Mouse (Mus musculus): ENCODE data around the gene Fnip2. TPM values are rescaled to one million over a fixed set of nuclear protein-coding genes. Genes with fewer than 3 reads are reported as not detected.

Gene Fnip2
- polyA plus RNA-seq (2014; fragmentation: Nextera tagmentation; extraction: Ambion mirVana), result 7.5 and 9.7 TPM in 2 replicates

- peak within 1 kb of the TSS; percentile 73 for H3K27ac ChIP-seq (ENCODE audit: low read depth, low read length)
- peak within 1 kb of the TSS; percentile 87 for H3K4me2 ChIP-seq
- H3K4me1 ChIP-seq (replicated peaks; ENCODE audit: control insufficient read depth, insufficient read depth, low read length), result peaks cover 24% of the 10 kb centered on the region
- H3K27me3 ChIP-seq (replicated peaks; ENCODE audit: control insufficient read depth, insufficient read depth, low read length), result no peaks in the 10 kb centered on the region
- H3K36me3 ChIP-seq (ENCODE audit: control insufficient read depth, insufficient read depth, low read length), result no peaks in the 10 kb centered on the region
- DNase-seq (ENCODE audit: low spot score) (peak; percentile 94), ATAC-seq (replicated peaks; ENCODE audit: low FRiP score) (peak; percentile 95)
- H3K9me3 ChIP-seq (ENCODE audit: control insufficient read depth, low read length), result no peaks in the 10 kb centered on the region
- peak within 1 kb of the TSS; percentile 79 for H3K4me3 ChIP-seq (ENCODE audit: low read depth, low read length)
- WGBS, result under 1% methylated on average over 54 of the region's 55 CpGs
- peak within 1 kb of the TSS; percentile 95 for H3K9ac ChIP-seq (ENCODE audit: low read depth, low read length)
These were observed at the start of gene Fnip2 for GRCm38 (mm10) chr3:79567703-79568362. Fnip2 (minus strand) TSS chr3:79567796.

GRCm38 (mm10) chr3:79609886-79610285, 42.3 kb upstream of the Fnip2 start:
- no peaks in the 10 kb centered on the region for H3K4me1 ChIP-seq (replicated peaks; ENCODE audit: control insufficient read depth, insufficient read depth, low read length)
- no peak overlapping the region for H3K4me3 ChIP-seq (ENCODE audit: low read depth, low read length)
- no peak overlapping the region for H3K27ac ChIP-seq (ENCODE audit: low read depth, low read length)
- H3K9ac ChIP-seq (ENCODE audit: low read depth, low read length), result no peak overlapping the region
- no peaks in the 10 kb centered on the region for H3K27me3 ChIP-seq (replicated peaks; ENCODE audit: control insufficient read depth, insufficient read depth, low read length)
- H3K4me2 ChIP-seq, result no peak overlapping the region
- 86% methylated on average over 2 of the region's 2 CpGs for WGBS
- DNase-seq (ENCODE audit: low spot score) (no peak), ATAC-seq (replicated peaks; ENCODE audit: low FRiP score) (no peak)
- peaks cover 24% of the 10 kb centered on the region for H3K36me3 ChIP-seq (ENCODE audit: control insufficient read depth, insufficient read depth, low read length)
- H3K9me3 ChIP-seq (ENCODE audit: control insufficient read depth, low read length), result no peaks in the 10 kb centered on the region

- no peak for ATAC-seq (replicated peaks; ENCODE audit: low FRiP score)
- H3K4me2 ChIP-seq, result no peak overlapping the region
- WGBS, result 92% methylated on average over 7 of the region's 7 CpGs
- H3K27ac ChIP-seq (ENCODE audit: low read depth, low read length), result no peak overlapping the region
- DNase-seq (ENCODE audit: low spot score), result no peak
- H3K9me3 ChIP-seq (ENCODE audit: control insufficient read depth, low read length), result no peaks in the 10 kb centered on the region
- no peaks in the 10 kb centered on the region for H3K27me3 ChIP-seq (replicated peaks; ENCODE audit: control insufficient read depth, insufficient read depth, low read length)
- H3K4me1 ChIP-seq (replicated peaks; ENCODE audit: control insufficient read depth, insufficient read depth, low read length), result peaks cover 3% of the 10 kb centered on the region
- H3K36me3 ChIP-seq (ENCODE audit: control insufficient read depth, insufficient read depth, low read length), result peaks cover 40% of the 10 kb centered on the region
- no peak overlapping the region for H3K4me3 ChIP-seq (ENCODE audit: low read depth, low read length)
- no peak overlapping the region for H3K9ac ChIP-seq (ENCODE audit: low read depth, low read length)
These were observed 27.9 kb upstream of the Fnip2 start for GRCm38 (mm10) chr3:79595468-79595867.

- ATAC-seq (replicated peaks; ENCODE audit: low FRiP score), result peak; percentile 29; the same call in 1 of the 2 replicates
- Histone ChIP-seq H3K4me1 (replicated peaks; ENCODE audit: control insufficient read depth, insufficient read depth, low read length) (peaks cover 3% of the 10 kb centered on the region), H3K4me3 (ENCODE audit: low read depth, low read length) (peak overlapping the region; percentile 93), H3K27me3 (replicated peaks; ENCODE audit: control insufficient read depth, insufficient read depth, low read length) (no peaks in the 10 kb centered on the region), H3K27ac (ENCODE audit: low read depth, low read length) (peak overlapping the region; percentile 87), H3K4me2 (peak overlapping the region; percentile 80), H3K9me3 (ENCODE audit: control insufficient read depth, low read length) (no peaks in the 10 kb centered on the region), H3K9ac (ENCODE audit: low read depth, low read length) (peak overlapping the region; percentile 98), H3K36me3 (ENCODE audit: control insufficient read depth, insufficient read depth, low read length) (peaks cover 22% of the 10 kb centered on the region)
- DNase-seq (ENCODE audit: low spot score), result no peak
- 1% methylated on average over 15 of the region's 15 CpGs for WGBS
These were observed 24.3 kb upstream of the Fnip2 start for GRCm38 (mm10) chr3:79591793-79592471.

GRCm38 (mm10) chr3:79590863-79591792, 23.5 kb upstream of the Fnip2 start, which contains the start of gene Ppid:
Ppid (plus strand) TSS chr3:79591342.
- H3K27me3 ChIP-seq (replicated peaks; ENCODE audit: control insufficient read depth, insufficient read depth, low read length), result no peaks in the 10 kb centered on the region
- peak within 1 kb of the TSS; percentile 98 for H3K9ac ChIP-seq (ENCODE audit: low read depth, low read length)
- no peaks in the 10 kb centered on the region for H3K9me3 ChIP-seq (ENCODE audit: control insufficient read depth, low read length)
- DNase-seq (ENCODE audit: low spot score) (peak; percentile 83), ATAC-seq (replicated peaks; ENCODE audit: low FRiP score) (peak; percentile 89)
- H3K27ac ChIP-seq (ENCODE audit: low read depth, low read length), result peak within 1 kb of the TSS; percentile 87
- peaks cover 3% of the 10 kb centered on the region for H3K4me1 ChIP-seq (replicated peaks; ENCODE audit: control insufficient read depth, insufficient read depth, low read length)
- peak within 1 kb of the TSS; percentile 80 for H3K4me2 ChIP-seq
- peak within 1 kb of the TSS; percentile 93 for H3K4me3 ChIP-seq (ENCODE audit: low read depth, low read length)
- H3K36me3 ChIP-seq (ENCODE audit: control insufficient read depth, insufficient read depth, low read length), result peaks cover 16% of the 10 kb centered on the region
- WGBS, result 2% methylated on average over 63 of the region's 63 CpGs

GRCm38 (mm10) chr3:79589671-79590070, 22.1 kb upstream of the Fnip2 start:
- H3K9ac ChIP-seq (ENCODE audit: low read depth, low read length), result no peak overlapping the region
- no peak for DNase-seq (ENCODE audit: low spot score)
- H3K4me1 ChIP-seq (replicated peaks; ENCODE audit: control insufficient read depth, insufficient read depth, low read length), result peaks cover 3% of the 10 kb centered on the region
- no peaks in the 10 kb centered on the region for H3K27me3 ChIP-seq (replicated peaks; ENCODE audit: control insufficient read depth, insufficient read depth, low read length)
- H3K4me3 ChIP-seq (ENCODE audit: low read depth, low read length), result no peak overlapping the region
- no peak overlapping the region for H3K4me2 ChIP-seq
- peaks cover 10% of the 10 kb centered on the region; the same call in 1 of the 2 replicates for H3K36me3 ChIP-seq (ENCODE audit: control insufficient read depth, insufficient read depth, low read length)
- no peaks in the 10 kb centered on the region for H3K9me3 ChIP-seq (ENCODE audit: control insufficient read depth, low read length)
- no peak for ATAC-seq (replicated peaks; ENCODE audit: low FRiP score)
- WGBS, result 77% methylated on average over 2 of the region's 2 CpGs
- H3K27ac ChIP-seq (ENCODE audit: low read depth, low read length), result no peak overlapping the region

GRCm38 (mm10) chr3:79586804-79587203, 19.2 kb upstream of the Fnip2 start:
- Histone ChIP-seq H3K4me3 (ENCODE audit: low read depth, low read length) (no peak overlapping the region), H3K27ac (ENCODE audit: low read depth, low read length) (no peak overlapping the region), H3K4me2 (peak overlapping the region; percentile 18; the same call in 1 of the 2 replicates), H3K27me3 (replicated peaks; ENCODE audit: control insufficient read depth, insufficient read depth, low read length) (no peaks in the 10 kb centered on the region), H3K4me1 (replicated peaks; ENCODE audit: control insufficient read depth, insufficient read depth, low read length) (no peaks in the 10 kb centered on the region), H3K9ac (ENCODE audit: low read depth, low read length) (no peak overlapping the region), H3K36me3 (ENCODE audit: control insufficient read depth, insufficient read depth, low read length) (no peaks in the 10 kb centered on the region), H3K9me3 (ENCODE audit: control insufficient read depth, low read length) (no peaks in the 10 kb centered on the region)
- WGBS, result 4% methylated on average over 6 of the region's 6 CpGs
- DNase-seq (ENCODE audit: low spot score), result peak; percentile 84
- ATAC-seq (replicated peaks; ENCODE audit: low FRiP score), result peak; percentile 65

- Histone ChIP-seq H3K9me3 (ENCODE audit: control insufficient read depth, low read length) (no peaks in the 10 kb centered on the region), H3K27me3 (replicated peaks; ENCODE audit: control insufficient read depth, insufficient read depth, low read length) (no peaks in the 10 kb centered on the region), H3K27ac (ENCODE audit: low read depth, low read length) (peak overlapping the region; percentile 73), H3K36me3 (ENCODE audit: control insufficient read depth, insufficient read depth, low read length) (no peaks in the 10 kb centered on the region), H3K4me1 (replicated peaks; ENCODE audit: control insufficient read depth, insufficient read depth, low read length) (peaks cover 11% of the 10 kb centered on the region; the same call in 1 of the 2 replicates), H3K9ac (ENCODE audit: low read depth, low read length) (no peak overlapping the region), H3K4me3 (ENCODE audit: low read depth, low read length) (no peak overlapping the region), H3K4me2 (0 out of 2 replicates have a peak overlapping the region, but pooled peaks have one; percentile 5)
- DNase-seq (ENCODE audit: low spot score), result no peak
- ATAC-seq (replicated peaks; ENCODE audit: low FRiP score), result peak; percentile 91
- WGBS, result 44% methylated on average over 5 of the region's 5 CpGs
These were observed 12.4 kb upstream of the Fnip2 start for GRCm38 (mm10) chr3:79579891-79580575.
